Mouse (Mus musculus) spleen, postnatal 4 days (tissue): ENCODE results near the gene Il17c.
A peak's percentile ranks its signal among the peaks of the same experiment; 100 is the strongest.

Source experiments
- DNase-seq, 2 experiments: peaks; one replicate each; pipeline ENCODE4 v3.0.0; 2022; ENCODE audit warnings: low spot score in 2 of 2

Il17c gene

DNA sequence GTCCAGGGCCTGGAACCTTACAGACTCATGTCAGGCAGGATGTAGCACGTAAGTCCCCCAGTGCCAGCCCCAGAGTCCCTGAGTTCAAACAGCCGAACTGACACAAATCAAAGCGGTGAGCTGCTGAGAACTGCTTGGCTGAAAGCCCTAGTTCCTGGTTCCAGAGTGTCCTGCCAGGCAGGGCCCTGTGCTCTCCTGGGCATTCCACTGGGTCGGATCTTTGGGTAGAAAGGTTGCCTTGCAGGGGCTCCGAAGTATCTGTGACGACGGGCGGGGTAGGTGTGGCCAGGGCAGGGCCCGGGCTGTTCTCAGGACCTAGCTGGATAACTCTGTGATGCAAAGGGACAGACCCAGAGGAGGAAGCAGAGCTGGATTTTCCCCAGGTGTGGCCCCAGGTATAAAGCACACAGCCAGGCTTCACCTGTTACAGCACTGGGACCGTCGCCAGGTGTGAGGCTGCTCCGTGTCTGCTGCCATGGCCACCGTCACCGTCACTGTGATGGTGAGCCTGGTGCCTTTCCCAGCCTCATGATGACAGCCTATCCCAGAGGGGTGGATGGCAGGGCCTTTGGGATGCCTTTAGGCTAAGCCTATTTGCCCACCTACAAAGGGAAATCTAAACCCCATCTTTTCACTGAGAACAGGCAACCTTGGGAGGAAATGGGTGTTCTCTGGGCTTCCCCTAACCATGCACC, at the start of gene Il17c:
Gene Il17c (plus strand): TSS at position 645 of the 695 bp plus-strand sequence.
- DNase-seq, result no peak

DNA sequence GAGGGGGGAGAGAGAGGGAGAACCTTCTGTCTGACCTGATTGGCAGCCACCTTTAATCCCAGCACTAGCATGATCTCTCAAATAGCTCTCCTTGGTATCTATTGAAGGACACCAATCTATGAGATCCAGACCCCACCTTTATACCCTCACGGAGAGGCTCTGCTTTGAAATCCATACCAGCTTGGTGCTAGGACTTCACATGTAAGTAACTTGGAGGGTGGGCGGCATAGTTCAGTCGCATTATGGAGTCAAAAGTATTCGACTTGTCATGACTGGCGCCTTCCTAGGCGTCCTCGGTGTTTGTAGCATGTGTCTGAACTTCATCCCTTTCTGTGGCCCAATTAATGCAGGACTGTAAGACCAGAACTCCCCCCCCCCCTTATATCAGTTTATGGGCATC, 46.5 kb upstream of the Il17c start:
- no peak for DNase-seq

DNA sequence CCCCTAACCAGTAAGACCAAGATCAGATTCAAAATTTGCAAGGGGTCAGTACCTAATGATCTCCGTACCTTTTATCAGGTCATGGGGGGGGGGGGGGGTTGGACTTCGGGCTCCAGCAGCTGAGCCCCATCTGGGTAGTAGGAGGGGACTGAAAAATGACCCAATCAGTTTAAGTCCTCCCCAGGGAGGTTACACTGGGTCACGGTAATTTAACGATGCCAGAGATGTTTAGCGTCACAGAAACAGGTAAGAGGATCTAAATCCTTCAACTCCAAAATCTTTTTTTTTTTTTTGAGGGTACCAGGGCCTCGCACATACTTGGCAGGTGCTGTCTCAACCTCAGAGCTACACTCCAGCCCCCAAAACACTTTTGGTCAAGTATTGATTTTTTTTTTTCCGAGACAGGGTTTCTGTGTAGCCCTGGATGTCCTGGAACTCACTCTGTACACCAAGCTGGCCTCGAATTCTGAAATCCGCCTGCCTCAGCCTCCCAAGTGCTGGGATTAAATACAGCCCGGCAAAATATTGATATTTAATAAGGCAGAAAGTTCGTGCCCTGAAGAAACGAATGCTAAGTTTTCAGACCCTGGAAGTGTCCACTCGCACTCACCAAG, 46.0 kb upstream of the Il17c start:
- DNase-seq, result no peak

DNA sequence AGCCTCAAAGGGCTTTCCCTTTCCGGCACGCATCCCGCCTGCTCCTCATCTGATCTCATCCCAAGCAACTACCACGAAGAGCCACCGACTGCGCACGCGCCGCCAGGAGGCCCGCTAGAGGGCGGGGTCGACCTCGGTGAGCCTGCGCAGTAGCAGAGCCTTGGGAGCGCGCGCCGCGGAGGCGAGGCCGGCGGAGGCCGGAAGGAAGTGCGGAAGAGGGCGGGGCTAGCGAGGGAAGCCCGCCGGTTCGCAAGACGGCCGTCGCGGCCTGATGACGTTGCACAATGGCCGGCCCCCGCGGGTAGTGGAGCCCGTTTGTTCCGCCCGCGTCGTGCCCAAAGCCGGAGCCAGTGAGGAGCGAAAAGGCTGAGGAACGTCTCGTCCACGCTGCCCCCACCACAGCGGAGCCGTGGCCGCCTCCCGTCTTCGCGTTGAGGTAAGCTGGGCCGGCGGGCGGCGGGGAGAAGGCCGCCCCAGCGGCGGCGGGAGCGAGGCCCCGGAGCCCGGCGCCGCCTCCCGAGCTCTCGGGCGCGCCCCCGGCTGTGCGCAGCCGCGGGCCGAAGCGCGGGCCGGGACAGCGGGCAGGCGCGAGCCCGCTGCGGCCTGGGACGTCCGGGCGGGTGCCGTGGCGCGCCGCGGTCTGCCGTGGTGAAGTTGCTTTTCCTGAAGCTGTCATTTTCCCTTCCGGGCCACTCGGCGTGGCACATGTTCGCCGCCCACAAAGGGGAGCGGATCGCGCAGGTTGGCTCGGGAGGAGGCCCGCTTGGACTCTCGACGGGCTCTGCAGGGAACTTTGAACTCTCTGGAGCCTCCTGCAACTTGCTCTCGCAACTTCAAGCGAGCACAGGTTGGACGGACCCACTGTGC, 45.2 kb upstream of the Il17c start, which contains the start of gene Zc3h18:
Gene Zc3h18 (plus strand): TSS at position 245 of the 867 bp plus-strand sequence.
- peak; percentile 99 to 100 for DNase-seq

DNA sequence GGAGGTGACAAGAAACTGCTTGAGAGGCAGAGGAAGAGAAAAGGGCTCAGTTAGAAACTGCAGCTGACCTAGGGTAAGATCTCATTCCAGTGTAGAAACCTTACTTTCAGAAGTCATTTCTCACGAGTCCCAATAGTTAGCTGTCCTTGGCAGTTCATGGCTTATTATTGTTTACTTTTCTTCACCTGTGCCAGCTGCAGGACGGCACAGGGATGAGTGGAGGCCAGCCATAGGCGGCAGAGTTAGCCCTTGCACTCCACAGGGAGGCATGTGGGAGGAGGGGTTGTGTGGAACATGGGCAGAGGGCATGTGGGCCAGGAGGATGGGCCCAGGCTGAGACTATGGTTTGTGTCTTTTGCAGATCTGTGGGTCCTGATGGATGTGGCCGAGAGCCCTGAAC, 38.8 kb upstream of the Il17c start:
- no peak for DNase-seq

DNA sequence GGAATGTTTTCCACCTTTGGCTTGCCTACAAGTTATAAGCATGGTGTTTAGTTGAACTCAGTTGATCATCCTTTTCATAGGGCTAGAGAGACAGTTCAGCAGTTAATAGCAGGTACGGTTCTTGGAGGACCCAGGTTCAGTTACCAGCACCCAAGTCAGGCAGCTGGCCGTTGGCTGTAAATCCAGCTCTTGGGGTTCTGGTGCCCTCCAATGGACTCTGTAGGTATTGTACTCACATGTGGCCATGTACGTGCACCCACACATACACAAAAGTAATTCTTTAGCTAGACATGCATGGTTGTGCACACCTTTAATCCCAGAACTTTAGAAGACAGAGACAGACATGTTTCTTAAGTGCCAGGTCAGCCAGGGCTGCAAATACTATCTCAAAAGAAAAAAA, 32.5 kb upstream of the Il17c start:
- DNase-seq, result no peak

DNA sequence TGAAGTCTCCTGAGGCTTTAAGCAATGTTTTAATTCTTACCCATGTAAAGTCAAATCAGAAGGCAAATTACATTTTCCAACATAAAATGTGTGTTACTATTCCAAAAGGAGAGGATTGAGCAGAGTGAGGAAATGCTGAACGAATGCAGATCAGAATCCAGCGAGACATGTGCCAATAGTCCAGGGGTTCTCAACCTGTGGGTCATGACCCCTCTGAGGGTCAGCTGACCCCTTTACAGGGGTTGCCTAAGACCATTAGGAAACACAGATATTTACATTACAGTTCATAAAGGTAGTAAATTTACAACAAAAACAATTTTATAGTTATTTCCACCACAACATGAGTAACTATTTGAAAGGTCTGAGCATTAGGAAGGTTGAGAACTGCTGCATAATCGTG, 31.1 kb upstream of the Il17c start:
- no peak for DNase-seq

DNA sequence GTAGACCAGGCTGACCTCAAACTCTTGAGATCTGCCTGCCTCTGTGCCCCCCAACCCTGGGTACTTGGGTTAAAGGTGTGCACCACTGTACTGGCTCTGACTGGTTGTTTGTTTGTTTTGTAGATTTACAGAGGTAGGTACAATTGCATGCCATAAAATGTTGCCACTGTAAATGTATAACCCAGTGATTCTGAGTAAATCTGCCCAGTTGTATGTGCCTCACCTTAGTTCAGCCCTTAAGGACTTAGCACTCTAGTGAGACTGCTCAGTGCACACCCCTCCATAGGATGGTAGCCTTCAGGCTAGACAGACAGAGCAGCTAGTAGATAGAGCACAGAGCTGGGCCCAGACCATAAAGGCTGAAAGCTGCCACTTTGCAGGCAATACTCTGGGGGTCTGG, 28.1 kb upstream of the Il17c start:
- no peak for DNase-seq

DNA sequence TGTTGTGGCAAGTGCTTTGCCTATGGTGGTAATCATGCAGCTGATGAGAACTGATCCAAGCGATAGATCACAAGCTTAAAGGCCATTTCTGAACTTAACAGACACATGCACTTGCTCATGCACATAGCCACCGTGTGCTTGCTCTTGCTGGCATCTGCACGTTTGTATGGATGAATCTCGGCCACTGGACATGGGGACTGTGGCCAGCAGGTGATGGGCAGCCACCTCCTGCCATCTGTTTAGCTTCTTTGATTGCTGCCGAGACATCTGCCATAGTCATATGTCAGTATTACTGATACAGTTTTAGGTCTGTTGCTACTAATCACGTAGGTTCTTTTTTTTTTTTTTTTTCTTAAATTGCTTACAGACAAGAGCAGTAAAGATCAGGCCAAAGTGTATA, 26.5 kb upstream of the Il17c start:
- DNase-seq, result no peak

DNA sequence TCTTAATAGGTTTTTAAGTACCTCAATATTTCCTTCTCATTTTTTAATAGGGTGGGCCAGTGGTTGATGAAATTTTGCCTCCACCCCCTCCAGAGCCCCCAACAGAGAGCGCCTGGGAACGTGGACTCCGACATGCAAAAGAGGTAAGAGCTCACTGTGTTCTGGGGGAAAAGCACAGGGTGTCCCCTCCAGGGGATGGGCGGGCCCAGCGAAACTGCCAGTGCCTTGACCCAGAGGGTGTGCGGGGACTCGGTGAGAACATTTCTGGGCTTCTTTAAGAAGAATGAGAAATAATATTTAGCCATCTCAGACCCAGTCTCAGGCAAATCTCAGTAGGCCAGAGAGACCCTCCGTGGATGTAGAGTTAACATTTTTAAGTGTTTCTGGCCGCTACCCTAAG, 23.6 kb upstream of the Il17c start:
- DNase-seq, result no peak

DNA sequence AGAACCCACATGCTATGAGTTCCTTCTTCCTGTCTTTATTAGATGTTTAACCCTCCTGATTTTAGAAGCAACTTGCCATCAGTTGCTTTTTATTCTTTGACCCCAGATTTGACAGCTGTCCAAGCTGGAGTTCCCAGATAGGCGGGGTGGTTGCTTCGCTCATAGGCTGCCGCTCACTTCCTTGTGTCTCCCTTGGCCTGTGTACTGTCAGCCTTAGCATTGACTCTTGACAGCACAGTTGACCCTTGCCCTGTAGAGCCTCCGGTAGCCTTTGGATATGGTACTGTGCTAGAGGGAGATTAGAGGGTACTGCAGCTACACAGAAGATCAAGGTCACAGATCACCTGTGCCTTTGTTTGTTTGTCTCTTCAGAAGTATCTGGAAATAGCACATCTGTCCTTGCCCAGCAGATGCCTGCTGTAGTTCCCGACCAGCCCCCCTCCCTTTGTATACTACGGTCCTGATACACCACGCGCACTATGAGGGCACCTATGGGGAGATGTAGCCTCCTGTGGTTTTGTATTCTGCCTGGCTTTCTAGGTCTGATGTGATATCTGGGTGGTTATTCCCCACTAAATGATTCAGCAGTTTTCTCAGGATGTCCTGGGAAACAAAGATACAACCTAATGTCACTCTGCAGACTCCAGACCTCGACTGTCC, 16.5 kb upstream of the Il17c start:
- DNase-seq, result no peak

DNA sequence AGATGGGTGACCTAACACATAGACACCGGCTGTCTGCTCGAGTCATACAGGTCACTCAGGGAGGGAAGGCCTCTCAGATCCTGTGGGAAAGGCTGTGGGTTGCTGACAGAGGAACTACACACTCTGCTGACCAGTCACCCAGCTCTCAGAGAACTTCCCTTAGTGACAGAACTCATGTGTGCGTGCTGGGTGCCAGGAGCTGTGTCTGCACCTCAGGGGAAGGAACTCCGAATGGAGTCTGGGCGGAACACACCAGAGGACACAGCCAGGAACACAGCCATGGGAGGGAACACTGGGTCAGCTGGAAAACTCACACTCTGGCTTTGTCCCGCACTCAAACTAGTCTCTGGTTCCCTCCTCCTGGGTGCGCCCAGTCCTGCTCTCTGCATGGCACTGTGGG, 14.1 kb upstream of the Il17c start:
- DNase-seq, result no peak

DNA sequence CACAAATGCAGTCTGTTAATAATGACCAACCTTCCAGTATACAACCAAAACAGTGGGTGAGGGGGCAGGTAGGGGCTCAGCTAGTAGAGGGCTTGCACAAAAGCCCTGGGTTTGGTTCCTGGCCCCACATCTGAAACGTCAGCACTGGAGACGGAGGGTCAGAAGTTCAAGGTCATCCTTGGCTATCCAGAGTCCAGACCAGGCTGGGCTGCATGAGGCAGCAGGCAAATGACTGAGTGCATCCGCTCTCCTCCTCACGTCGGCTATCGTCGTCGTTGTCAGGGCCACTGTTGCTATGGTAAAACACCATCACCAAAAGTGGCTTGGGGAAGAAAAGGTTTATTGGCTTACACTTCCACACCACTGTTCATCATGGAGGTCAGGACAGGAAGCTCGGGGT, 7.5 kb upstream of the Il17c start:
- DNase-seq, result no peak

DNA sequence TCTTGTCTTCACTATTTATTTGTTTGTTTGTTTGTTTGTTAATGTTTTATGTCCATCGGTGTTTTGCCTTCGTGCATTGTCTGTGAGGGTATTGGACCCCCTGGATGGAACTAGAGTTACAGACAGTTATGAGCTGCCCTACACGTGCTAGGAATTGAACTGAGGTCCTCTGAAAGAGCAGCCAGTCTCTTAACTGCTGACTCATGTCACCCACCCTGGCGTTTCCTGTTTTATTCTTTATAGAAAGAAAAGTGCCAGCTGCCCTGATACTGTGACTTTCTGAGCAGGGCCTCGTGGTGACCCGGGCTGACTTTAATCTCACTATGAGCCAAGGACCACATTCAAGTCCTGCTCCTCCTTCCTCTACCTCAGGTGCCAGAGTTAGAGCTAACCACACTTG, 6.3 kb upstream of the Il17c start:
- no peak for DNase-seq

DNA sequence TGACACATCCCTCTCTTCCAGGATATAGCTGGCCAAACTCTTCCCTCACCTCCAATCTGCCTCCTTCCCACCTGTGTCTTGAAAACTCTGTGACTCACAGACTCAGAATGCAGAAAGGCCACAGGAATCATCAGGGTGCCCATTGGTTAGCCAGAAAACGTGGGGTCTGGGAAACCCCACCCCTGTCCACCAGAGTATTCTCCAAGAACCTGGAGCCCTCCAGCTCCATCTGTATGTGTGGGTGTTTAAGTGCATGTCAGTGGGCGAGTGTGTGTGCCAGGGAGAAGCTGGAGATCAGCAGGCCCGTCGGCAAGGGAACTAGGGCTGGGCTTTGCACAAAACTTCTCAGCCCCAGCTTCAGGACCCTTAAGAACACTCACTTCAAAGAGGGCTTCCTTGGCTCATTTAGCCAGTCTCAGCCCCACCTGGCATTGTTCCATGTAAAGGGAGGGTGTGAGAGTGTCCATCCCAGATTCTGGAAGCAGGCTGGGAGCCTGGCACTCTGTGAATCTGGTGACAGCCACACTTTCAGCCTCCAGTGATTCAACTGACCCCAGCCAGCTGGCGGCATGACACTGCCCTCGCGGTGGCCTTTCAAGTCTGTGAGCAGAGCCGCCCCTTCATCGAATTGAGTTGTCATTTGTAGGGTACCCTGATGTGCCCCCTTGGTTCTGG, 1.8 kb upstream of the Il17c start:
- DNase-seq, result no peak

DNA sequence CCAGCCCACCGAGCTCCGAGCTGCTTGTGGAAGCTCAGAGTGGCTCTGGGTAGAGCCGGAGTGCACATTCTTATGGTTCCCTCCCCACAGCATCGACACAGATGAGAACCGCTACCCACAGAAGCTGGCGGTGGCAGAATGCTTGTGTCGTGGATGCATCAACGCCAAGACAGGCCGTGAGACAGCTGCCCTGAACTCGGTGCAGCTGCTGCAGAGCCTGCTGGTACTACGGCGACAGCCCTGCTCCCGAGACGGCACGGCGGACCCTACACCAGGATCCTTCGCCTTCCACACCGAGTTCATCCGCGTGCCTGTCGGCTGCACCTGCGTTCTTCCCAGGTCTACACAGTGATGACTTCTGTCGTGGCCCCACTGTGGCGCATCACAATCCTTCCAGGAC, 1.4 kb downstream of the Il17c start:
- DNase-seq, result no peak

DNA sequence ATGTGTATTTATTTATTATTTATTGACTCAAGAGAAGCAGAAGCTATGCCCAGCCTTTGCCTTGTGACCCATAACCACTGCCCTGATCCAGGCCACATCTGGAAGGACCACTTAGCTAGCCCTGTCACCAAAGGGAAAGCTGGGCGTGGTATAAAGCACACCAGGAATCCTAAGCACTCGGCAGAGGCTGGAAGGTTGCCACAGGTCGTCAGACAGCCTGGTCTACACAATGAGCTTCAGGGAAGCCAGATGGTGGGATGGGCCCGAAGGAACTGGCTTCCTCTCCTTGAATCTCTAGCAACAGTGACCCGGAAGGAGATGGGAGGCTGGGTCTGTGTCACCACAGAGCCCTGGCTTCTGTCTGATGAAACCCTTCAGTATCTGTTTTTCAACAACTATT, 1.8 kb downstream of the Il17c start:
- no peak for DNase-seq

DNA sequence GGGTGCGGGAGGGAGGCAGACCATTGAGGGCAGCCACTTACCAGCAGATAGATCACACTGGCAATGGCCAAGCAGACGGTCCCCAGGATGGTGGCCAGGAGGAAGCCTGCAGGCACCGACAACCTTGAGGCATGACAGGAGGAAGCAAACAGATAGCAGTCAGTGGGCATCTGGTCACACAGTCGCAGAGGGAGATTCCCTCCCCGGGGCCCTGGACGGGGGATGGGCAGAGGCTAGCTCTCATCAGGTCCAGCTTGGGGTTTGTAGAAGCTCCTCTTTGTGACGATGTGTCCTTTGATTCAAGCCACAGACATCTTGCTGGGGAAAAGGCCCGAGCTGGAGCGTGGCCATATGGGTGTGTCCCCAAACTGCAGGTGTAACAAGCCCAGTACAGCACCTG, 4.3 kb downstream of the Il17c start:
- DNase-seq, result no peak

DNA sequence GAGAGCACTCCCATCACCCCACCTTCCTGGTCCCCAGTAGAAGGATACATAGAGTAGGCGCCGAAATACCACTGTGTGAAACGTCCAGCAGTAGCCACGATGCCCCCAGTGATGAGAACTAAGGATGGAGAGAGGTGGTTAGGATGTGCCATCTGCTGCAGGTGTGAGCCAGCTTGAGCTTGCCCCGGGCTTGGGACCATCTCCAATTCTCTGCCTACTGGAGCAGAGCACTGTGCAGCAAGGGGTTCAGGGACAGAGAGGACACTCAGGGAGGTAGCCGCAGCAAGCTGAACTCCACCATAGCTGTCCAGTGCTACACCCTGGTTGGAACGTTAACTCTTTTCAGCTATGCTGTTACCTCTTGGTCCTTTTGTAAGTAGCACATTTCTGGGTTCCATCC, 5.8 kb downstream of the Il17c start:
- DNase-seq, result no peak

DNA sequence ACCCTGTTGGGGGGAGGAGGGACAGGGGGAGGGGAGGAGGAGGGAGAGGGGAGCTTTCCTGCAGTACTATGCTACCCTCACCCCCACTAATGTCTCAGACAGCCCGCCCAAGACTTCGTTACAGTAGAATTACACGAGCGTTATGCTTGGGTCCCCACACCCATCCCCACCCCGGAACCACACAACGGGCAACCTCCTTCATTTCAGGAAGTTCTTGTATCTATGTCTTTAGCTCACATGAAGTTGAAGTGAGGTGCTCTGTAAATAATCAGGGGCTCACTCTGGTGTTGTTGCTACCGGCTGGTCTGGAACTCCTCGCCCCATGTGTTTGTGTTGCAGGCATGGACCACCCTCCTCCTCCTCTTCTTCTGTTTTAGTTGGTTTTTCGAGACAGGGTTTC, 6.3 kb downstream of the Il17c start:
- DNase-seq, result no peak

DNA sequence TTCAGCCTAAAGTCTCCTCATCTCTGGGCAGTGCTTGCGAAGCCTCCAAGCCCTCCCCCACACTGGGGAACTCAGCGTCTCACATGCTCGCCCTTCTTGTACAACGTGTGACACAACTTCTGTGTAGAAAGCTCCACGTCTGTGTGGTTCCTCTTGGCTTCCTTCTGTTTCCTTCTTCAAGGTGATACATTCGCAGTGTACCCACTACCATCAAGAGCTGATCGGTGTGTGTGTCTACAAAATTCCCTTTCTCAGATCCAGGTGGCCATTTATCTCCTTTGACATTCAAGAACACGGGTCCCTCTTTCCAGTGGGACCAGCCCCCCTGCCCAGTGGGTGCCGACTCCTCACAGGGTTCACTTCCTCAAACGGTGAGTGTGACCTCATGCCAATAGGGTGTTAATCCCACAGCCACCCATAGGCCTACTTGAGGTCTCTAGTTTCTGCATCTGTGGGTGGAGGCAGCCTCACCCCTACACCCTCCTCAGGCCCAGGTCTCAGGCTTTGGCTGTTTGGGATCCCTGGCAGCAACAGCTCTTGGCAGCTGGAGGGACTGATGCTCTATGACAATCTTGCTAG, 8.3 kb downstream of the Il17c start:
- DNase-seq, result peak; percentile 55 to 75
